Mouse (Mus musculus) large intestine, adult 2 months (tissue): ENCODE measurements at regions not wholly inside any gene's neighbourhood (a gene's known extent, or its start where the extent isn't known, plus 50 kb on each side); places are given as distances from the start of the nearest gene placed in this dataset.

Experiments
- DNase-seq: peaks from one replicate; pipeline ENCODE4 v3.0.0-alpha.2; 2012; ENCODE audit warnings: low read depth, low spot score
- WGBS: fragments of 180-500 bp; shearing (Covaris S2); methylation state at CpG from one replicate; pipeline ENCODE4 v1.1.7; 2018; 5-methylcytosine and 5-hydroxymethylcytosine counted together

- no peak for DNase-seq
- 36% methylated on average over 7 of the region's 7 CpGs for WGBS
These were observed 1020.5 kb downstream of the 9330182O14Rik start for GRCm38 (mm10) chr15:41154551-41155151.

- no peak for DNase-seq
These were observed 1021.0 kb downstream of the 9330182O14Rik start for GRCm38 (mm10) chr15:41155169-41155638.

GRCm38 (mm10) chr15:41157802-41158201 is 1023.6 kb downstream of the 9330182O14Rik start:
- no peak for DNase-seq

More at GRCm38 (mm10) chr15:41155169-41155638, 1021.0 kb downstream of the 9330182O14Rik start:
- 16% methylated on average over 16 of the region's 16 CpGs for WGBS

- DNase-seq: no peak
- WGBS: 39% methylated on average over 8 of the region's 8 CpGs
These were observed 1028.1 kb downstream of the 9330182O14Rik start for GRCm38 (mm10) chr15:41162268-41162667.

- 2% methylated on average over 8 of the region's 8 CpGs for WGBS
- DNase-seq: peak; percentile 27
These were observed 1028.6 kb downstream of the 9330182O14Rik start for GRCm38 (mm10) chr15:41162793-41163192.

GRCm38 (mm10) chr15:41163643-41164358 is 1029.6 kb downstream of the 9330182O14Rik start:
- WGBS: 6% methylated on average over 8 of the region's 8 CpGs
- DNase-seq: peak; percentile 25

- 58% methylated on average over 3 of the region's 3 CpGs for WGBS
- no peak for DNase-seq
These were observed 1031.4 kb downstream of the 9330182O14Rik start for GRCm38 (mm10) chr15:41165534-41165933.

GRCm38 (mm10) chr15:41190792-41191191 is 1056.6 kb downstream of the 9330182O14Rik start:
- 79% methylated on average over 5 of the region's 5 CpGs for WGBS

GRCm38 (mm10) chr15:41193240-41193639 is 1059.1 kb downstream of the 9330182O14Rik start:
- 19% methylated on average over 3 of the region's 3 CpGs for WGBS
- no peak for DNase-seq

More at GRCm38 (mm10) chr15:41190792-41191191, 1056.6 kb downstream of the 9330182O14Rik start:
- DNase-seq: no peak

- DNase-seq: no peak
- 71% methylated on average over 1 of the region's 1 CpGs for WGBS
These were observed 1089.6 kb downstream of the 9330182O14Rik start for GRCm38 (mm10) chr15:41223801-41224200.

GRCm38 (mm10) chr15:41232406-41233060 is 1098.4 kb downstream of the 9330182O14Rik start:
- WGBS: 48% methylated on average over 2 of the region's 2 CpGs
- DNase-seq: no peak
